In the genomic region with DNA sequence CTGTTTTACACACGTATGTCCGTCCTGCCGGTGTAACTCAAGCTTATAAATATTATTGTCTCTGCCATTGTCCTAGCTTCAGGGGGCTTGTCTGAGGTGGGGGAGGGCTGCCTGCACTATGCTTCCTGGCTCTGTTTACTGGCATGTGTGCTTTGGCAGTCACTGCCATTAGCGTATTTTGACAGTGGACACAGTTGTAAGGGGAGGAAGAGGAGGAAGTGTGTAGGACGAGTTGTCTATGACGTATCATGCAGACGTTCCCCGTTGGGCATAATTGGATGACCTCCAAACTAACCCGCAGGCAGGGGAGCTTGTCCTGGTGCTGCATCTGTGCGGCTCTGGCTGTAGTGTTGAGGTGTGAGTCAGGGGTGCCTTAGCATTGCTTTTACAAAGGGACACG, we compare ENCODE assay signal across 12 mouse cellular contexts. TPM values are rescaled to one million over a fixed set of nuclear protein-coding genes. Genes with fewer than 3 reads are reported as not detected.
DNase-seq lines count a peak whose midpoint lies in the region; ATAC-seq lines count a peak whose summit lies in the region.
"Had no signal": no experiment of that assay in that cellular context is flagged by ENCODE, and none has a peak within 500 bp of the region (broad histone marks: within the 10 kb centered on the region; RNA-seq: fewer than 3 reads in every experiment).

No protein-coding gene starts in this region.

- no peak overlapping the region for H3K27ac ChIP-seq in neural tube, embryonic 14.5 days (ENCODE audit: low read depth, low read length)
- no peak overlapping the region for H3K27ac ChIP-seq in lung, embryonic 15.5 days
- H3K27ac ChIP-seq: left cerebral cortex, adult 2 months; midbrain, embryonic 13.5 days had no signal

- H3K4me2 ChIP-seq in neural tube, embryonic 14.5 days (ENCODE audit: low read depth, low read length): no peak overlapping the region
- peak overlapping the region; percentile 22; the same call in 1 of the 2 replicates for H3K4me2 ChIP-seq in lung, embryonic 15.5 days
- H3K4me2 ChIP-seq: midbrain, embryonic 13.5 days had no signal

- peaks cover 11% of the 10 kb centered on the region; the same call in 1 of the 2 replicates for H3K36me3 ChIP-seq in neural tube, embryonic 14.5 days (ENCODE audit: control insufficient read depth, insufficient read depth, low read length)
- peaks cover 6% of the 10 kb centered on the region; the same call in 1 of the 2 replicates for H3K36me3 ChIP-seq in lung, embryonic 15.5 days

- H3K4me3 ChIP-seq in neural tube, embryonic 14.5 days (ENCODE audit: low read depth, low read length): no peak overlapping the region
- H3K4me3 ChIP-seq in lung, embryonic 15.5 days: no peak overlapping the region
- H3K4me3 ChIP-seq: left cerebral cortex, adult 2 months; midbrain, embryonic 13.5 days had no signal

- no peaks in the 10 kb centered on the region for H3K4me1 ChIP-seq in neural tube, embryonic 14.5 days (ENCODE audit: control insufficient read depth, insufficient read depth, low read length)
- H3K4me1 ChIP-seq in lung, embryonic 15.5 days: peaks cover 23% of the 10 kb centered on the region

- 0 out of 2 replicates have a peak, but pooled peaks have one; percentile 10 for ATAC-seq in neural tube, embryonic 14.5 days (ENCODE audit: low read depth)
- peak; percentile 59 for ATAC-seq in lung, embryonic 15.5 days (ENCODE audit: borderline replicate concordance, extremely low read depth, low FRiP score, low TSS enrichment)
- ATAC-seq: midbrain, embryonic 13.5 days had no signal

- 75% methylated on average over 11 of the region's 11 CpGs for WGBS in neural tube, embryonic 14.5 days
- 45% methylated on average over 11 of the region's 11 CpGs for WGBS in lung, embryonic 15.5 days

- peak; percentile 94 for DNase-seq in heart, adult 11 months
- no peak for DNase-seq in heart, adult 8-10 months (ENCODE audit: low spot score)
- DNase-seq in neural tube, embryonic 10.5 days (ENCODE audit: extremely low spot score, low spot score): no peak
- no peak for DNase-seq in cerebellum, adult 11-12 months
- no peak for DNase-seq in spleen, adult 18-20 months
- DNase-seq in c-Kit-positive CD71-positive TER-119-positive erythroid progenitor cells, embryonic 14.5 days (ENCODE audit: low spot score): no peak
- DNase-seq: gastrocnemius, postnatal 10 days; kidney, adult 9 months had no signal

- H3K9ac ChIP-seq in neural tube, embryonic 14.5 days (replicated peaks; ENCODE audit: low read depth, low read length): no peak overlapping the region
- no peak overlapping the region for H3K9ac ChIP-seq in lung, embryonic 15.5 days
- H3K9ac ChIP-seq: midbrain, embryonic 13.5 days had no signal

- no peaks in the 10 kb centered on the region for H3K9me3 ChIP-seq in neural tube, embryonic 14.5 days (ENCODE audit: control insufficient read depth, low read length)
- H3K9me3 ChIP-seq in lung, embryonic 15.5 days: no peaks in the 10 kb centered on the region
- H3K9me3 ChIP-seq: midbrain, embryonic 13.5 days had no signal

- H3K27me3 ChIP-seq in neural tube, embryonic 14.5 days (ENCODE audit: control insufficient read depth, insufficient read depth, low read length): no peaks in the 10 kb centered on the region
- no peaks in the 10 kb centered on the region for H3K27me3 ChIP-seq in lung, embryonic 15.5 days
- H3K27me3 ChIP-seq: midbrain, embryonic 13.5 days had no signal

RNA-seq across cellular contexts. Expression of a gene that starts 17.5 kb away (rescaled TPM):
- total RNA-seq in heart, adult 8-10 months (2022): 10 to 100 TPM; 19.3 to 30.9 (median 28.2) TPM
- polyA plus RNA-seq in neural tube, embryonic 14.5 days (2014; fragmentation: Nextera tagmentation; extraction: Ambion mirVana): 21.7 and 22.4 TPM in 2 replicates
- 9.1 and 10.4 TPM in 2 replicates for polyA plus RNA-seq in lung, embryonic 15.5 days (2015; fragmentation: Nextera tagmentation; extraction: Ambion mirVana)
